Comparison of ENCODE assay signal across 18 mouse cellular contexts in genomic region chr9:50497536-50497935, GRCm38 (mm10). TPM values are rescaled to one million over a fixed set of nuclear protein-coding genes. Genes with fewer than 3 reads are reported as not detected.
"Had no signal": no experiment of that assay in that cellular context is flagged by ENCODE, and none has a peak within 500 bp of the region (broad histone marks: within the 10 kb centered on the region; RNA-seq: fewer than 3 reads in every experiment).

No protein-coding gene starts in this region.

- H3K4me3 ChIP-seq: kidney, embryonic 15.5 days; left cerebral cortex, adult 2 months; liver, embryonic 13.5 days; midbrain, embryonic 12.5 days; midbrain, embryonic 15.5 days; neural tube, embryonic 13.5 days had no signal

- H3K27ac ChIP-seq: kidney, embryonic 15.5 days; left cerebral cortex, adult 2 months; macrophage; midbrain, embryonic 12.5 days; midbrain, embryonic 15.5 days; neural tube, embryonic 13.5 days had no signal

- DNase-seq: kidney, postnatal 10 days; layer of hippocampus, postnatal 36 days; liver, embryonic 13.5 days; lung, adult 2 months; lung, postnatal 14 days; retina, postnatal 1 day; right cerebral cortex, postnatal 25 days; thymus, adult 18-20 months; thymus, postnatal 36 days had no signal

- H3K9me3 ChIP-seq: kidney, embryonic 15.5 days; liver, embryonic 13.5 days; midbrain, embryonic 12.5 days; midbrain, embryonic 15.5 days; neural tube, embryonic 13.5 days had no signal

- H3K36me3 ChIP-seq: kidney, embryonic 15.5 days; liver, embryonic 13.5 days; midbrain, embryonic 12.5 days; midbrain, embryonic 15.5 days; neural tube, embryonic 13.5 days had no signal

- H3K4me2 ChIP-seq: liver, embryonic 13.5 days; midbrain, embryonic 12.5 days; midbrain, embryonic 15.5 days; neural tube, embryonic 13.5 days had no signal

- H3K27me3 ChIP-seq: kidney, embryonic 15.5 days; liver, embryonic 13.5 days; midbrain, embryonic 12.5 days; midbrain, embryonic 15.5 days; neural tube, embryonic 13.5 days had no signal

RNA-seq across cellular contexts. Expression of gene Plet1, which starts 3.2 kb away (rescaled TPM):
- total RNA-seq: layer of hippocampus, postnatal 36 days; left cerebral cortex, adult 2 months; left cerebral cortex, postnatal 10 days; left cerebral cortex, postnatal 36 days; megakaryocyte, adult 5-6 weeks had no signal
- polyA plus RNA-seq: macrophage had no signal
